Mouse (Mus musculus): ENCODE results near the gene Nrbf2.

The Nrbf2 gene

DNA sequence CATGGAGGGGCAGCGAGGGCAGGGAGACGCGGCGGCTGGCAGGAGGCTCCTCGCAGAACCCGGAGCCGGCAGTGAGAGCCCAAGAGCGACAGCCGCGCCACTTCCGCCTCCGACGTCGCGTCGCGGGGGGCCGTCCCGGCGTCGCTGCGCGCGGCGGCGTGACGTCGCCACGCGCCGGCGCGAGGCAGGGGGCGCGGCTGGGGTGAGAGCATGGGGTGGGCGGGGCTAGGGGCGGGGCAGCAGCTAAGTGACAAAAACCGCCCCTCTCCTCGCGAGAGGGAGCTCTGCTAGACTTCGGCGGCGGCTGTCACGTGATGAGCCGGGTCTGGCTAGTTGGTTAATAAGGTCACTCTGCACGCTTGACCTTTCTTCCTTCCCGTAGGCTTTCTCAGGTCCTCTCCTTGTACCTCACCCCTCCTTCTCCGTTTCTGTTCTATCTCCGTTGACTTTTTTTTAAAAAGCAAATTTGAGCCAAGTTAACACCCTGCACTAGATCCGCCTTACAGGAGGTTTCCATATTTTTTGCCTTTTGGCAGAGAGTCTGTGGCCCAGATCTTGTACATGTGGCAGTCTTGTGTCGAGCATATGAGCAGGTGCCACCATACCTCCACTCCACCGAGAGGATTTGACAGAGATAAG lies at the start of gene Nrbf2:
Nrbf2 (minus strand) TSS at position 130 of the 639 bp plus-strand sequence.
- DNase-seq (ENCODE audit: low spot score in 2 of 2), result peak; percentile 89 to 90

GRCm38 (mm10) chr10:67330580-67330979 lies 45.5 kb upstream of the Nrbf2 start:
- DNase-seq (ENCODE audit: low spot score in 2 of 2), result no peak

- no peak for DNase-seq (ENCODE audit: low spot score in 2 of 2)
Measured at GRCm38 (mm10) chr10:67329661-67330060, 44.6 kb upstream of the Nrbf2 start.

DNA sequence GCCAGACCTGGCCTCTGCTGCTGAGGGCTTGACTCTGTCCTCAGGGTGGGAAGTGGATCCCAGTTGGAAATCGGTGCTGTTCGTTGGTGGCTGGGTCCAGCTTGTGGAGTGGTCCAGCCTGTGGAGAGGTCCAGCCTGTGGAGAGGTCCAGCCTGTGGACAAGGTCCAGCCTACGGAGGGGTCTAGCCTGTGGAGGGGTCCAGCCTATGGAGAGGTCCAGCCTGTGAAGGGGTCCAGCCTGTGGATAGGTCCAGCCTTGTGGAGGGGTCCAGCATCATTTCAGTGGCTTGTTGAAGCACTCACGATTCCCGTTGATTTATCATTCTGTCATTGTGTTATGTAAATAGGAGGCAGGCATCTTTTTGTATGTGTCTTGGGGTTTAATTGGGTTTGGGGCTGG lies 43.1 kb upstream of the Nrbf2 start:
- no peak for DNase-seq (ENCODE audit: low spot score in 2 of 2)

DNA sequence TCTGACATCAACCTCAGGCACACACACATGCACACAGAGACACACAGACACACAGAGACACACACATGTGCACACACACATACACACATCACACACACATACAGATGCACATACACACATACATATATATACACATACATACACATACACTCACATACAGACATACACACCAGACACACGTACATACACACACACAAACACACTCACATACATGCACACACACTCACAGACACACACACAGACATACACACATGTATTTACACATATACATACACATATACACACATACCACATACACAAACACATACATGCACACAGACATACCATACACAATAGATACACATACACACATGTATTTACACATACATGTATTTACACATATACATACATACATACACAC lies 38.9 kb upstream of the Nrbf2 start:
- DNase-seq (ENCODE audit: low spot score in 2 of 2), result no peak

GRCm38 (mm10) chr10:67321396-67321795 lies 36.3 kb upstream of the Nrbf2 start:
- DNase-seq (ENCODE audit: low spot score in 2 of 2), result no peak

- DNase-seq (ENCODE audit: low spot score in 2 of 2), result no peak
Measured at GRCm38 (mm10) chr10:67320207-67320859, 35.2 kb upstream of the Nrbf2 start.

GRCm38 (mm10) chr10:67319016-67319725 lies 34.1 kb upstream of the Nrbf2 start:
- DNase-seq (ENCODE audit: low spot score in 2 of 2), result no peak

DNA sequence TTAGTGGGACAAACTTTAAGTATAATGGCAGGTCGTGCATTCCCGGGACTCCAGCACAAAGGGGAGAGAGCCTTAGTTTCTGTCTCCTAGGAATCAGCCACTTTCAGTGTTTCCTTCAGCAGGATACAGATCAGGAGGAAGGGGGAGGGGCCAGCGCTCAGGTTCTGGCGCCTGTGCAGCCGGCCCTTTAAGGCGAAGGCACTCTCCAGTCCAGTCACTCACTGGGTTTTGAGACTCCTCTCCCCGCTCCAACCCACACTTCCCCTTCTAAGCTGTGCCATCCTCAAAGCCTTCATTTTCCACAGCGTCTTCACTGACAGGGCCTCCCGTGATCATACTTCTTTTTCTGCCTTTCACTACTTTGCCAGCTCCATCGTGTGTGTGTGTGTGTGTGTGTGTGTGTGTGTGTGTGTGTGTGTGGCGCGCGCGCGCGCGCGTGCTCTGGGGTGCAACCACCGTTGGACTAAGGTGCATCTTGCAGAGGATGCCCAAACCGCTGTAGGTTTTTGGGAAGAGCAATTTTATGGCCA lies 32.9 kb upstream of the Nrbf2 start:
- DNase-seq (ENCODE audit: low spot score in 2 of 2), result peak in 1 of 2 experiments; percentile 24

DNA sequence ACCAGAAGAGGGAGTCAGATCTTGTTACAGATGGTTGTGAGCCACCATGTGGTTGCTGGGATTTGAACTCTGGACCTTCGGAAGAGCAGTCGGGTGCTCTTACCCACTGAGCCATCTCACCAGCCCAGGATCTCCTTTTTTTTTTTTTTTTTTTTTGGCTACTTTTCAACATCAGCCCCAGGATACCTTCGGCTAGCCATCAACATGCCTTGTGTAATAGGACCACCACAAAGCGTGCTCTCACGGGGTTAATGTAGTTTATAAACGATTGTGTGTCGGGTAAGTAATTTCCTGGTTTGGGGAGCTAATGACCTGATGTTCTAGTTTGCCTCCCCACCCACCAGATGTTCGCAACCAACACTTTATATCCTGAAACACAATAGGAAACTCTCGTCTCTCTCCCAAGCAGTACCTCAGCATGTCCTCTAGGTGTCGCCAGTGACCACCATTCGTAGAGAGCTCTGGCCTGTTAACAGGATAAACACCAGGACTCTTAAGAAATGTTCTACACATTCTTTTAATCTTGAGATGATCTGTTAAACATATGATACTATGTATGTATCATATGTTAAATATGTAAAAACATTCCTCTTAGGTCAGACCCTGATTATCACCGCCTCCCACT lies 29.8 kb upstream of the Nrbf2 start:
- peak in 1 of 2 experiments; percentile 43 for DNase-seq (ENCODE audit: low spot score in 2 of 2)

- DNase-seq (ENCODE audit: low spot score in 2 of 2), result no peak
Measured at GRCm38 (mm10) chr10:67312456-67312855, 27.4 kb upstream of the Nrbf2 start.

- peak in 1 of 2 experiments; percentile 65 for DNase-seq (ENCODE audit: low spot score in 2 of 2)
Measured at GRCm38 (mm10) chr10:67311277-67311959, 26.3 kb upstream of the Nrbf2 start.

DNA sequence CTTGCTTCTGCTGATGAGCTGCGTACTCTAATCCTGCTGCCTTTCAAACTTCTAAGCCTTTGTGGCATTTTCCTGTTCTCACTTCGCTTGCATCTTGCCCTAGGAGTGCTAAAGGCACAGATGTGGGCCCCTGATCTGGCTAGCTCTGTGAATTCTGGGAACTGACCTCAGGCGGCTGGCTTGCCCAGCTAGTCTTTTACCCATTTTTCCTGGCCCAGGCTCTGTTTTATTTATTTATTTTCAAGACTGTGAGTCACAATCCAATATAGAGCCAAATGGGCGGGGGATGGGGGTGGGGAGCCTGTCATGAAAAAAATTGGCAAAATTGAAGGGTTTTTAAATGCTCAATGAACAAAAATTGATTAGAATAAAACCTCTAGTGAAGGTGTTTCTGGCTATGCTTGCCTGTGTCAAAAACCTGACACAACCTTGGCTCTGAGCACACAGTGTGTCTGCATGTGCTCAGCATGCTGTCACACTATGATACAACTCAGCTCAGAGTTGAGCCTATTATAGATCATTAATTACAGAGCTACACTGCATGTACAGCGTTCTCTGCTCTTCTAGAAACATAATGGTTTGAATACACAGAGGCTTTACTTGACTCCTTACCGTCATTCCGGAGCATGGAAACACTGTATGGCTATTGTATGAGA lies 24.5 kb upstream of the Nrbf2 start:
- DNase-seq (ENCODE audit: low spot score in 2 of 2), result no peak

DNA sequence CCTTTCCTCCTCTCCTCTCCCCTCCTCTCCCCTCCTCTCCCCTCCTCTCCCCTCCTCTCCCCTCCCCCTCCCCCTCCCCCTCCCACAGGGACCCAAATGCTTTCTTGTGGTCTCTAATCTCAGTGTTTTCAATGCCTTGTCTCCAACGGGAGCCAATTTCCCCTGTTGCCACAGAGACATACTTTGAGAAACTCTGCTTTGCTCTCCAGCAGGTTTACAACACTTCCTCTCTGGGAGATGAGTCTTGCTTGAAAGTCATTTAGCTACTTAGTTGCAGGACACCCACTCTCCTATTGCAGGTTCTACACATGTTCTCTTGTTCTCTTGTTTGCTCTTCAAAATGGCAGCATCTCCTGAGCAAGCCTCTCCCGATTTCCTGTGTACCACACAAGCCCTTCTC lies 17.2 kb upstream of the Nrbf2 start:
- no peak for DNase-seq (ENCODE audit: low spot score in 2 of 2)

DNA sequence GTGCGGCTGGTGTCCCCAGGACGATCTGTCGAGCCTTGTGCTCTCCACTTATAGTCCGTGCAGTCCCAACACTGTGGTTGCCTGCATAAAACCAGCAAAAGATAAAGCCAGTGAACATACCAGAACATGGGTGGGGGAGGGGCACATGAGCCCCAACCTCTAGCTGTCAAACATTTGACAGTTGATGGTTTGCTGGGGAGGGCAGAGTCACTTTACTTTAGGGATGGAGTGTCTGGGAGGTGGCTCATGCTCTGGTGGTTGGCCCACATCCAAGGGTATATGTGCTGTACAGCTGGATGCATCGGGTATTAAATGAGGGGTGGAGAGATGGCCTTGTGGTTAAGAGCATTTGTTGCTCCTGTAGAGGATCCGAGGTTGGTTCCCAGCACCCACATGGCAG lies 15.9 kb upstream of the Nrbf2 start:
- DNase-seq (ENCODE audit: low spot score in 2 of 2), result no peak

DNA sequence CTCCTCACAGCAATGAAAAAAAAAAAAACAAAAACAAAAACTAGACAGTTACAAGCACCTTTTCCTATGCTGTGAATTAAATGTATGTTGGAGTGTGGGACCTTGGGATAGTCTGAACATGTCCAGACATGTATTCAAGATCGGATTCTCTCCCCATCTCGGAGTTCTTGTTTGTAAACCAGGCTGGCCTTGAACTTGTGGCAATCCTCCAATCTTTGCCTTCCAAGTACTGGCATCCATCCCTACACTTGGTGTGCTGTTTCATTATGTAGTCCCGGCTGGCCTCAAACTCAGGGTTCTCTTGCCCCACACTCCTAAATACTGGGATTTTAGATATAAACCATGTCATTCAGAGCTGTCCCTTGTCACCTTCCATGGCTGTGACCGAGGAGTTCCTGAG lies 14.2 kb upstream of the Nrbf2 start:
- DNase-seq (ENCODE audit: low spot score in 2 of 2), result no peak

GRCm38 (mm10) chr10:67298856-67299255 lies 13.8 kb upstream of the Nrbf2 start:
- no peak for DNase-seq (ENCODE audit: low spot score in 2 of 2)

DNA sequence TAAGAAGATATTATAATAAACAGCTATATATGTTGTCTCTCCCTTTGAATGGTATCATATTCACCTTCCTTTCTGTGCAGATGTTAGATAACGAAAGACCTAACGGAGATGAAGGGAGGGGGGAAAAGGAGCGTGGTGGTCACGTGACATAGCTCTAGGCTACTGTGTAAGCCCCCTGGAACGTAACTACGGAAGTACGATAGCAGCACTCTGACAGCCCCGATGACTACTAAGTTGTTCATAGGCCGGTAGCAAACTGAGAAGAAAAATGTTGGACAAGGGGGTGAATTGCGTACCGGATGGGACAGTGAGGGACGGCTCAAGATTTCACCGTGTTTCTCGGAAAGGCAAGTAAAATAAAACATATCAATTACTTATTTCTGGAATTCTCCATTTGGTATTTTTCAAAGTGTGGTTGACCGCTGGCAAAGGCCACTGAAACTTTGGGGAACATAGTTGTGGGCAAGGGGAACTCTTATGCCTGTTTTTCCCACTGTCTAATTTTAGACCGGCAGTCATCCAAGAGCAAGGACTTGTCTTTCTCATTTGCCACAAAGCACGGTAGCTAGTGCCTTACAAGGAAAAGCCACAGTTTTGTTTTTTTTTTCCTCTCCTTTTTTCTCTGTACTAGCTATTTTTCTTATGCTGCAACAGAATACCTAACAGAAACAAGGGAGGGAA lies 12.2 kb upstream of the Nrbf2 start:
- DNase-seq (ENCODE audit: low spot score in 2 of 2), result no peak

DNA sequence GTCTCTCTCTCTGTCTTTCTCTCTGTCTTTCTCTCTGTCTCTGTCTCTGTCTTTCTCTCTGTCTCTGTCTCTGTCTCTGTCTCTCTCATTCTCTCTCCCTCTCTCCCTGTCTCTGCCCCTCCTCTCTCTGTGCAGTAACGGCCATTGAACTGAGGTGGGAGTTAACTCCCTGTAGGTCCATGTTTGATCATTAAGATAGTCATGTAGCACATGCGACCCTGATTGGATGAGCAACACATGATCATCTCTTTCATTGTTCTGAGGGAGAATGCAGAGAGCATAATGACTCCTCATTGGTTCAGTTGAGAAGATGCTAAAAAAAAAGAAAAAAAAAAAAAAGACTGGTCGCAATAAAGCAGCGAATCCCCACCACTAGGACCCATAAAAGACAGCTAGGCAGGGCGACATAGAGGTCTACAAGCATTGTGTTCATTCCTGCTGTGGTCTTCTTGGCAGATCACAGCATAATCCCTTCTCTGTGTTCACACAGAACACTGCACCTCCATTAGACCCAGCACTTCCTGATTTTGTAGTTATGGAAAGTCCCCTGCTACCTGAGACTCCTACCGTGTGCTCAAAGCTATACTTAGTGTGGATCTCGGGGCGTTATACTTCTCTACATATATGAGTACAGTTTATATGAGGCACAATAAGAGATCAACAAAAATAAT lies 11.5 kb upstream of the Nrbf2 start:
- DNase-seq (ENCODE audit: low spot score in 2 of 2), result no peak

GRCm38 (mm10) chr10:67295938-67296466 lies 10.9 kb upstream of the Nrbf2 start:
- DNase-seq (ENCODE audit: low spot score in 2 of 2), result no peak

All from heart, adult 9 months (tissue).